Mouse (Mus musculus) layer of hippocampus, postnatal 14 days (tissue): ENCODE measurements at regions not wholly inside any gene's neighbourhood (a gene's known extent, or its start where the extent isn't known, plus 50 kb on each side); places are given as distances from the start of the nearest gene placed in this dataset.
A peak's percentile ranks its signal among the peaks of the same experiment; 100 is the strongest.

Experiments used
- DNase-seq, 2 experiments: peaks; one replicate each; pipeline ENCODE4 v3.0.0; 2021 to 2022; ENCODE audit warnings: low spot score in 2 of 2, mixed read lengths in 1 of 2

- DNase-seq: no peak
Observed at GRCm38 (mm10) chr14:71359581-71359980, 759.9 kb upstream of the Fam160b2 start.

- DNase-seq: peak; percentile 23 to 51
Observed at GRCm38 (mm10) chr14:71338219-71338618, 738.6 kb upstream of the Fam160b2 start.

GRCm38 (mm10) chr14:71336906-71337305 is 737.3 kb upstream of the Fam160b2 start:
- DNase-seq: no peak

- DNase-seq: no peak
Observed at GRCm38 (mm10) chr14:71334022-71334421, 734.4 kb upstream of the Fam160b2 start.

GRCm38 (mm10) chr14:71329862-71330630 is 730.4 kb upstream of the Fam160b2 start:
- DNase-seq: no peak

- no peak for DNase-seq
Observed at GRCm38 (mm10) chr14:71327621-71328020, 728.0 kb upstream of the Fam160b2 start.

GRCm38 (mm10) chr14:71326521-71327105 is 727.0 kb upstream of the Fam160b2 start:
- no peak for DNase-seq

- DNase-seq: no peak
Observed at GRCm38 (mm10) chr14:71315228-71315627, 715.6 kb upstream of the Fam160b2 start.

- DNase-seq: no peak
Observed at GRCm38 (mm10) chr14:71299755-71300154, 700.1 kb upstream of the Fam160b2 start.

GRCm38 (mm10) chr14:71281568-71281967 is 681.9 kb upstream of the Fam160b2 start:
- no peak for DNase-seq

GRCm38 (mm10) chr14:71276309-71276791 is 676.7 kb upstream of the Fam160b2 start:
- peak; percentile 6 to 40 for DNase-seq

GRCm38 (mm10) chr14:71272470-71272869 is 672.8 kb upstream of the Fam160b2 start:
- DNase-seq: no peak

GRCm38 (mm10) chr14:71257650-71258049 is 658.0 kb upstream of the Fam160b2 start:
- no peak for DNase-seq

GRCm38 (mm10) chr14:71254207-71254606 is 654.6 kb upstream of the Fam160b2 start:
- DNase-seq: no peak

GRCm38 (mm10) chr14:71252136-71252535 is 652.5 kb upstream of the Fam160b2 start:
- no peak for DNase-seq

GRCm38 (mm10) chr14:71251116-71251515 is 651.5 kb upstream of the Fam160b2 start:
- DNase-seq: no peak

GRCm38 (mm10) chr14:71249387-71249965 is 649.8 kb upstream of the Fam160b2 start:
- no peak for DNase-seq

GRCm38 (mm10) chr14:71248534-71248933 is 648.9 kb upstream of the Fam160b2 start:
- no peak for DNase-seq

GRCm38 (mm10) chr14:71241655-71242390 is 642.2 kb upstream of the Fam160b2 start:
- DNase-seq: peak in 1 of 2 experiments; percentile 44

- no peak for DNase-seq
Observed at GRCm38 (mm10) chr14:71236192-71236591, 636.6 kb upstream of the Fam160b2 start.

GRCm38 (mm10) chr14:71234900-71235299 is 635.3 kb upstream of the Fam160b2 start:
- DNase-seq: no peak

GRCm38 (mm10) chr14:71234276-71234675 is 634.6 kb upstream of the Fam160b2 start:
- no peak for DNase-seq
